Mouse (Mus musculus) spleen, postnatal 4 days (tissue): ENCODE results near the gene Csf2ra.
A peak's percentile ranks its signal among the peaks of the same experiment; 100 is the strongest.
"Not testable (repeated sequence)": the region's sequence is repeated elsewhere in the genome, so short reads cannot be mapped to it uniquely, and the experiment has no call there.

ENCODE experiments used
- DNase-seq, 2 experiments: peaks; one replicate each; pipeline ENCODE4 v3.0.0; 2022; ENCODE audit warnings: low spot score in 2 of 2

Csf2ra gene

GRCm38 (mm10) chr19:61227941-61228701 is at the start of gene Csf2ra:
Gene Csf2ra, minus strand, starts transcription at chr19:61228429.
- DNase-seq = peak; percentile 27 to 76

GRCm38 (mm10) chr19:61275446-61275845 is 47.2 kb upstream of the Csf2ra start:
- no peak for DNase-seq

DNA sequence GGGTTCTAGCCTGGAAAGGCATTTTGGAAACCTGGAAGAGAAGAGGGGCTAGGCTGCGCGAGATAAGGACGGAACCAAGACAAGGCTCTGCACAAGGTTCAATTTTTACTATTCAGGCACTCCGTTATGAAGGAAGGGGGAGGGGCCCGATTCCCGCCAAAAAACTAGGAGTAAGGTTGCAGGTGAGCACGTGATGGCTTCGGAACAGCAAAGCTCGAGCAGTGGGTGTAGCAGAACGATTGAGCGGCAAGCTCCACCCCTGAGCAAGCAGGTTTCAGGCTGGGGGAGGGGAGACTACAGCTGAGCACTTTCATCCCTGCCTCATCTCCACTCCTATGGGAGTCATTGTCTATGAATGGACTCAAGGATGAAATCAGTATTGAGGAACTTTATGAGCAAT is 40.9 kb upstream of the Csf2ra start:
- peak in 1 of 2 experiments; percentile 42 for DNase-seq

DNA sequence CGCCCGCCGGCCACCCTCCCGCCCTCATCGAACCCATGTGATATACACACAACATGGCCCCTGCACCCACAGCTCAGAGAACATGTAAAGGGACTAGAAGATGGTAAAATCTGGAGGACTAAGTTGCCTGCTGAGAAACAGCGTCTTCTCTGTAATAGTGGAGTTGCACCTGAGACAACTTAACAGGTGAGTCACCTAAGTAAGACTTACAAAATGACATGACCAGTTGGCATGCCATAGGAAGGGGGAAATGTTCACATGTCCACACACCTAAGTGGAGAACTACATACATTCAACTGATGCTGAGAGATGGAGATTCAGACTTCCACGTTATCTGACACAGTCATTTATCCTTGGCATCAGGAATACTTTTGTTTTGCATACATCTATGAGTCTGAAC is 38.9 kb upstream of the Csf2ra start:
- DNase-seq = peak in 1 of 2 experiments; percentile 46

DNA sequence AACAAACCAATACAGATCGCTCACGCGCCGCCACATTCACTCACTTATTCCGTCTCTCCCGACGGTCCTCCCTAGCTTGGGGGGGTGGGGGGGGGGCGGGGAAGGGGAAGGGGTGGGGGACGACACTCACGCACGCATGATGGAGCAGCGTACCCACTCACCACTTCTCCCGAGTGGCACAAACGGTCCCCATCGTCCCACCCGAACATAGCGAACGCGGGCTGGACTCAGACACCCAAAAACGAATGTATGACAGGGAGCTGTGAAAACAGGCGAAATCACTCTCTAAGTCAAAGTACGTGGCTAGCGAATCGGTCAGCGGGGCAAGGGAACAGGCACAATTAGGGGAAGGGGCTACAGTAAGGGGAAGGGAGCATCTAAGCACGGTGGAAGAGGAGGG is 38.4 kb upstream of the Csf2ra start:
- DNase-seq = peak; percentile 18 to 71

GRCm38 (mm10) chr19:61266246-61266615 is 38.0 kb upstream of the Csf2ra start:
- peak; percentile 63 to 86 for DNase-seq

DNA sequence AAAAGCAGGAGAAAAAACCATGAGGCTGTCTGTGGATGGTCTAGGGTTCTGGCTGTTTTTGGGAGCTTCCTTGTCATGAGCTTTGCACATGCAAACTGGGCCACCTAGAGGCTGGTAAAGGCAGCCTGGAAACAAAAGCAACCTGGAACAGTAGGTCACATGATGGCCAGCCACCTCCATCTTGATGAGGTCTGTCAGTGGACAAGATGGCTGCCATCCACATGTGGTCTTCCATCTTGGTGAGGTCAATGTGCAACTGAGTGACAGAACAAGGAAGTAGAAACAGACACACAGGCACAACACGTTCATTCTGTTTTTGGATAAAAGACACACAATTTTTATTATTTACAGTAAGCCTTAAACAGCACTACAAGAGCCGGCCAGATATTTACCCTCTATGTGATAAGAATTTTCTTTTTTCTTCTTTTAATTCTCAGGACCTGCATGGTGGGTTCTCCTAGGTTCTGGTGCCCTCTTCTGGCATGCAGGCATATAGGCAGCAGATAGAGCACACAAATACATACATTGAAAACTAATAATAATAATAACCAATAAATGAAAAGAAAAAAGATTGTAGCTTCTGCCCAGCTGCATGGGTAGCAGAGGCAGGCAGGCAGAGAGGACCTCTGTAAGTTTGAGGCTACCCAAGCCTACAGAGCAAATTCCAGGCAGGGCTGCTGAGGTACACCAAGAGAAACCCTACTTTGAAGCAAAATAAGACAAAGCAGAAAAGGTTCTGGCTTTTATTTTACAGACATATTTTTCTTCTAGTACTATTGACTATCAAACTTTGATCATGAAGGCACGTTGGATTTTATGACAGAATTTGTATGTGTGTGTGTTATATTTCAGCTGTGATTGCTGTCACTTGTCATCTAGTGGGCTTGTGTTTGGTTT is 37.4 kb upstream of the Csf2ra start:
- peak; percentile 75 to 93 for DNase-seq

- DNase-seq = no peak
These were observed 36.7 kb upstream of the Csf2ra start for GRCm38 (mm10) chr19:61264933-61265332.

DNA sequence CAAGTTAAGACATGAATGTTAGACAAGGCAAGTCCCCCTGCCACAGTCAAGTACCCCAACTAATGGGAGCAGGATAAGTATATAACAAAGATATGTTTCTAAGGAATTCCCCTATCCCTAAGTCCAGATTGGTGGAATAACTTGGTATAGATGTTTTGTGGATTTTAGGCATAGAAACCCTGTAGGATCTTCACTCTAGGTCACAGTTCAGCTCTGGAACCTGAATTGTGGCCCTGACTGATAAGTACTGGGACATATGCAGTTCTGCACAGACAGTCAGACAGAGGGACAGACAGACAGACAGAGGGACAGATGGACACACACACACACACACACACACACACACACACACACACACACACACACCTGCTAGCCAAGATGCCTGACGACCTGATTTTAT is 36.0 kb upstream of the Csf2ra start:
- peak in 1 of 2 experiments; percentile 64 for DNase-seq

DNA sequence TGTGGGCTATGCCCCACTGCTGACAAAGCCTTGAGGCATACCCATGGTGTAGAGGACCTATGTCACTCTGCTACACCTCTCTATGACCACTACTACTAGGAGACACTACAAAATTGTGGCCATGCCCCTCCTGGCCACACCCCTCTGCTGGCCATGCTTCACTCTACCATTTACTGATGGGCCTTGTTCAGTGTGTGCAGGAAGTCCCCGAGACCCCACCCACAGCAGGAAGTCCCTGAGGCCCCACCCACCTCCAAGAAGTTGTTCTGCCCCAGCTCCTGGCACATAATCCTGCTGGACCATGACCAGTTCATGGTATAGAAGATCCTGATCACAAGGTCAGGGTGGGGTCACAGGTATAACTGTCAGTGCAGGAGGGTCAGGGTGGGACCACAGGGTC is 33.0 kb upstream of the Csf2ra start:
- peak in 1 of 2 experiments; percentile 54 for DNase-seq

DNA sequence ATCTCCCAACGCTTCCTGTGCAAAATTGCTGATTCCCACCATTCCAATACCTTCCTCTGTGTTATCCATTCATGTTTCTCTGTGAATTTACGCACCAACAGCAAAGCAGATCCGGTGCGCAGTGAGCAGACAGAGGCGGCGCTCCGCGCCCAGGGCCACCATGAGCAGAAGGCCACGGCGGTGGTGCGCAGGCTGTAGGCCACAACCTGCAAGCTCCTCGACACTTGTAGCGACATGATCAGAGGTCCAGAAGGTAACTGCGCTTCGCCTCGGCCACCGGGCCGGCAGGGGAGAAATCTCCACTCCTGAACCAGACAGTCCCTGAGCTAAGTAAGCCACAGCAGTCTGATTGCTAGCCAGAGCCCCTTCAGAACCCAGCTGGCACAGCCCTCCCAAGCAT is 29.5 kb upstream of the Csf2ra start:
- peak in 1 of 2 experiments; percentile 53 for DNase-seq

DNA sequence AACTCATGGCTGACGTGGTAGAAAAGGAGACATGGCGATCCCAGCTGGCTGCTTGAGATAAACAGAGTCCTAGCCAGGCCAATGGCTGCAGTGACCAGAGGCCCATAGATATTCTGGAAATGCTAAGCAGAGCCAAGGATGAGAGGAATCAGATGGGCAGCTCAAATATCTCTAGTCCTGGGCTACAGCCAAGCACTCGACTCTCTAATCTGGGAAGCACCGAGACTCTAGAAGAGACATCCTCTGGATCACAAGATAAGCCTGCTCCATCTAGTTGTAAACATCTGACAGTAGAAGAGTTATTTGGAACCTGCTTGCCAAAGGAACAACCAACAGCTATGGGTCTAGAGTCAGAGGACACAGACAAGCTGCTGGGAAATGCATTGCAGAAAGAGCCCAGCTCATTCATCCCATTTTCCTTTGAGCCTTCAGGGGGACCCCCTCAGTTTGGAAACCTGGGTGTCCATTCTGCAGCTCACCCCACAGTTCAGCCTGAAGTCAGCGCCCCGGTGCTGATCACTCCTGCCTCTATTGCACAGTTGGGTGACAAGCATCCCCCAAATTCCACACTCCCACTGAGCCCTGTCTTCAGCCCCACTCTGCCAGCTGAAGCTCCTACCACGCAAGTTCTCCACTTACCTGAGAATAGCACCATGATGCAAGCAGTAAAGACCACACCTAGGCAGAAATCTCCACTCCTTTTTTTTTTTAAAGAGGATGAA is 28.1 kb upstream of the Csf2ra start:
- peak in 1 of 2 experiments; percentile 52 for DNase-seq

DNA sequence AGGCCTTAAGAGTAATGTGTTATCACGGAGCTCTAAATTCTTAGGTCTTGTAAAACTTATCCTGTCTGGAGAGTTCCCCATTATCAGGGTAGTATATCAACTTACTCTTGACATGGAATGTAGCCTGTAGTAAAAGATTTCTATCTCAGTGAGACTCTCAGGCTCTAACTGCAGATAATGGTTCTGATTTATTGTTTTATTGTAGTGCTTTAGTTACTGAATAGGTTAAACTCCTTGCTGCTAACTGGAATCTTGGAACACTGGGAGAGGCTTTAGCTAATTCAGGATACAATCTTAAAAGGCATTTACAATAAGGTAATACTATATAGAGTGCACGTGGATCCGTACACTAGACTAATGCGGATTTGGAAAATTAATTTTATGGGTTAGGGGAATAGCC is 19.1 kb upstream of the Csf2ra start:
- not testable (repeated sequence) for DNase-seq

- peak in 1 of 2 experiments; percentile 57 for DNase-seq
These were observed 16.6 kb upstream of the Csf2ra start for GRCm38 (mm10) chr19:61244721-61245436.

GRCm38 (mm10) chr19:61237967-61238366 is 9.7 kb upstream of the Csf2ra start:
- DNase-seq = no peak

GRCm38 (mm10) chr19:61234532-61234931 is 6.3 kb upstream of the Csf2ra start:
- DNase-seq = peak in 1 of 2 experiments; percentile 44

DNA sequence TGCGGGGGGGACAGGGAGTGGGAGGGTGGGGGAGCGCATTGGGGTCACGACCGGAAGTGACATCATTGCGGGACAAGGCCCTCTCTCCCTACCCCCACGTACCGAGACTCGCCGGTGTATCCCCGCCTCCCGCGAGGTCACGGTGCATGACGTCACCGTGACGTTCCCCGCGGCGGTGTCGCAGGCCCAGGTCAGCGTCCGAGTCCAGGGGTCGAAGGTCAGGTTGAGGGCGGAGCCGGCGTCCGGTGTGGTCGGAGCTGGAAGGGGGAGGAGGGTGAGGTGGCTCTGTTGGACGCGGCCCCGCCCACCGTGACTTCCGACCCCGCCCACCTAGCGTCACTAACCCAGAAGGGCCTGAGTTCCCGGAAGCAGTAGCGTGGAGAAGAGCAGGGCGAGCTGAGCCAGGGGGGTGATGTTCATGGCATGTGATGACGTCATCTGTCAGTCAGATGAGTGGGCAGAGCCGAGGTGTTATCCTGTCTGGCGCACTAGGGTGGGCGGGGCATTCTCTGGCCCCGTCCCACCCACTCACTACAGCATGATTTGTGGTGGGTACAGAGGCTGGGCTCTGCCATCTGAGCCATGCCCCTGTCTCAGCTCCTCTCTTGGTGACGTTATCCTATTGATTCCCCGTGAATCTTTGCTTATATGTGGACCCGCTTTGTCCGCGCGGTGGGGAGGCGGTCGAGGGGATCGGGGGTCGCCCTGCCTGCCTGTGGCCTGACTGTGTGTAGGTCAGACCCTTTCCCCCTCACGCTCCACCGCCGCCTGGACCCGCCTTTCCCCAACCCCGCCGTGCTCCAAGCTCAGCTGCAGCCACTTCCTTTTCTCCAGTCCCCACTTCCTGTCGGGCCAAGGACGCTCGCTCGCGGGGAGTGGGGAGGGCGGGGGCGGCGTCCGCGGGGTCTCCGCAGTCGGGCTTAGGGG is 1.0 kb downstream of the Csf2ra start:
- DNase-seq = peak; percentile 88 to 93

DNA sequence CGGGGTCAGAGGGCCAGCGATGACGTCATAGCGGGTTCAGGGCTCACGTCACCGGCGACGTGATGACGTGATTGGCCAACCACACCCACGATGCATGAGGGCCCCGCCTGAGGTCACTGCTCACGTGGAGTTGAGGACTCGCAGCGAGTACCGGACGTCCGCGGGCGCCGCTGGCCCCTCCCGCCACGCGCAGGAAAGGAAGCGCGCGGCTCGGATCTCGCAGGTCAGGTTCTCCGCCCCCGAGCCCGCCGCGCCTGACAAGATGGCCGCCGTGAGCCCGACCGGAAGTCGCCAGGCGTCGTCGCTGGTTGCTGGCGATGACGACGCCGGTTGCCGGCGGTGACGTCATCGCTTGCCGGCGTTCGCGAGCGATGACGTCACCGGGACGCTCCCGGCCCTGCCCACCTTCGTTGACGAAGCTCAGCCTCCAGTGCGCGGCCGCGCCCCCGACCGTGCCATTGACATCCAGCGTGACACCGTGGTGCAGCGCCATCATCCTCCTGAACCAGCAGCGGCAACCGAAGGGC is 1.8 kb downstream of the Csf2ra start:
- DNase-seq = peak; percentile 71 to 86

- peak; percentile 75 to 88 for DNase-seq
These were observed 2.5 kb downstream of the Csf2ra start for GRCm38 (mm10) chr19:61225526-61226400.
